Mouse (Mus musculus) embryonic fibroblast, embryonic 13.5 days (primary cell): Measurements from ENCODE around the gene B3gntl1. TPM values are rescaled to one million over a fixed set of nuclear protein-coding genes. Genes with fewer than 3 reads are reported as not detected.

Experiments
- H3K27ac ChIP-seq: 2 replicates; pipeline ENCODE4 v1.5.1; 2012; ENCODE audit warnings: low read length, control low read depth, inconsistent platforms; ENCODE audit not compliant: insufficient read depth
- H3K4me1 ChIP-seq: 2 replicates; pipeline ENCODE4 v1.6.1; 2011; ENCODE audit warnings: low read length; ENCODE audit not compliant: control insufficient read depth, insufficient read depth
- H3K4me3 ChIP-seq: 2 replicates; pipeline ENCODE4 v1.5.1; 2011; ENCODE audit warnings: mild to moderate bottlenecking, control low read depth, low read length; ENCODE audit not compliant: insufficient read depth
- CTCF ChIP-seq: IDR thresholded peaks from 2 replicates; pipeline ENCODE4 v1.5.1; 2011; ENCODE audit warnings: mild to moderate bottlenecking, control low read depth, low read length, moderate library complexity, borderline replicate concordance; ENCODE audit not compliant: insufficient read depth
- POLR2A ChIP-seq: IDR thresholded peaks from 2 replicates; pipeline ENCODE4 v1.6.1; 2011; ENCODE audit warnings: low read depth, mild to moderate bottlenecking, control low read depth, low read length, moderate library complexity
- polyA plus RNA-seq: library from polyadenylated mRNA; stranded (reverse); fragments of >200 nt; gene quantifications from 2 replicates; pipeline ENCODE4 v1.2.4, GENCODE M21; 2011; ENCODE audit warnings: low read depth; ENCODE audit not compliant: missing spikeins, insufficient read length

Gene B3gntl1
- polyA plus RNA-seq, 1 experiment, result 5.3 TPM

DNA sequence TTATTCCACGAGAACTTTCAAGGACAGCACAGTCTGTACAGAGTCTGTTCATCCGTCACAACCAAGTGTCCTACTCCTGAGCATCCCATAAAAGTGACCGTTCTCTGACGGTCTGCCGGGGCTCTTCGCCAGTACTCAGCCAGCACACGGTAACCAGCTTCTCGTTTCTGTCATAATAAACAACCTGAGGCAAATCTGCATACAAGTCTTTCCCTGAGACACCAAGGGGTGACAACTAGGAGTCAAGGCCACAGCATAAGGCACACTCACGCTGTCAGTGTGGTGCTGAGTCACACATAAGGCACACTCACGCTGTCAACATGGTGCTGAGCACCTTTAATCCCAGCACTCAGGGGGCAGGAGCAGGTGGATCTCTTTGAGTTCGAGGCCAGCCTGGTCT is 22.3 kb downstream of the B3gntl1 start:
- TF ChIP-seq CTCF, result no peak
- no peak for TF ChIP-seq POLR2A
- peaks cover 38% of the 10 kb centered on the region for H3K4me1 ChIP-seq
- no peak overlapping the region for H3K4me3 ChIP-seq
- H3K27ac ChIP-seq, result no peak overlapping the region

DNA sequence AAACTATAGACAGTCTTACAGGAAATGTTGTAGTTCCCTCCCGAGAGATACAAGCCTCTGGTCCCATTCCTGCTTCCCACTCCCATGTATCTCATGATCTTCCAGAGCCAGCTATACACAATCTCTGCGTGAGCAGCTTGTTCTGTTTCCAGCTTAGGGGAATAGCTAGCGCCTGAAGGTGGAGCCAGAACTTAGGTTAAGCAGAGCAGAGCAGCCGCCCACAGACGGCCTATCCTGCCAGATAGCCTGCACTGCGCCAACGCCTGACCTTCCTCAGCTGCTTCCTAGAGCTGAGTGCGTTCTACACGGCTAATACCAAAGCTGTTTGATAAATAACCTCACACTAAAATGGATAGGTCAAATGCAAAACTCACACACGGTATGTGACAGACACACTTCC is 23.1 kb downstream of the B3gntl1 start:
- Histone ChIP-seq H3K4me3 (no peak overlapping the region), H3K4me1 (peaks cover 33% of the 10 kb centered on the region), H3K27ac (no peak overlapping the region)
- TF ChIP-seq POLR2A, result no peak
- TF ChIP-seq CTCF, result no peak

DNA sequence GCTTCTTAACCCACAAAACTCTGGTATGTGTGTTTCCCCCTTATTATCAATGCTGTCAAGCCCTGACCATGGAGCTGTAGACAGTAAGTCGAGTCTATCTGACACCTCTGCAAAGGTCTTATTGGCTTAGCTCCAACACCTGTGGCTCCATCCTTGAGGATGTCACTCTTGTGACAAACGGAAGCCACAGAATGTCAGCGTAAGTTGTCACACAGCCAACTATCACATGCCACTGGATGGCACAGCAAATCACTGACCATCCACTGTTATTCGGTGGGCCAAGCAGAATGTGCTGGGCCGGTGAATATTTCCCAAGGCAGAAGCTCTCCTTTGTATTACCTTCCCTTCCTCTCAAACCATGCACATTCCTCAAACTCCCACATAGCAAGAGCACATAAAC is 24.8 kb downstream of the B3gntl1 start:
- H3K27ac ChIP-seq, result peak overlapping the region; percentile 78
- H3K4me3 ChIP-seq, result no peak overlapping the region
- peaks cover 27% of the 10 kb centered on the region for H3K4me1 ChIP-seq
- TF ChIP-seq CTCF (no peak), POLR2A (no peak)

DNA sequence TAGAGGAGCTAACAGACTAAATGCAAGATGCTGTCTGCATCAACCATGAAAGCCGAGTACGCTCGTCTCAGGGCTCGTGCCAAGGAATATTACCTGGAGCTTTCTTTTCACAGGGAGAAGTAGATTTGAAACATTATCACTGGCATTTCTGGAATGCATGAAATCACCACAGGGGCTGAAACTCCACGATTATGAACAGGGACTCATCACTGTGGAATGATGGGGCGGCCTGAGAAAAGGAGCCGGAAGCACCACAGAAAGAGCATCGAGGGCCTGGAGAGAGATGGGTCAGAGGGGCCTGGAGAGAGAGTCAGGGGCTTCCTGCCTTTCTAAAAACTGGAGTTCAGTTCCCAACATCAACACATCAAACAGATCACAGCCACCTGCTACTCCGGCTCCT is 25.6 kb downstream of the B3gntl1 start:
- H3K4me3 ChIP-seq, result no peak overlapping the region
- H3K4me1 ChIP-seq, result peaks cover 20% of the 10 kb centered on the region
- H3K27ac ChIP-seq, result peak overlapping the region; percentile 78
- no peak for TF ChIP-seq CTCF
- TF ChIP-seq POLR2A, result no peak

DNA sequence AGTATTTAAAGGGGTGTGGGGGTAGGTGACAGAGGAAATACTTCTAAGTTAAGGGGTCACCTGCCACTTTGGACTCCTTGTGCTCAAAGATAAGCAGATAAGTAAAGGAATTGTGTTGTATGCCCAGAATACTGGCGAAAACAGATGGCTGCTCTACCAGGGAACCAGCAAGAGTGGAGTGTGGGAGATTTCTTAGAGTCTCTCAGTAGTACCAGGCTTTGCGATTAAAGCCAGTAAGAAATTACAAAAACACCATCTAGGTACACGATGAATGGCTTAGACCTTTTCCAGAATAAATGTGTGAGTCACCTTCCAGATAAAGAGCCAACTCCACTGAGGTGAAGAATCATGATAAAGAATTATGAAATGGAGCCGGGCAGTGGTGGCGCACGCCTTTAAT is 27.6 kb downstream of the B3gntl1 start:
- H3K4me3 ChIP-seq, result no peak overlapping the region
- H3K4me1 ChIP-seq, result peaks cover 16% of the 10 kb centered on the region
- TF ChIP-seq CTCF (no peak), POLR2A (no peak)
- no peak overlapping the region for H3K27ac ChIP-seq

DNA sequence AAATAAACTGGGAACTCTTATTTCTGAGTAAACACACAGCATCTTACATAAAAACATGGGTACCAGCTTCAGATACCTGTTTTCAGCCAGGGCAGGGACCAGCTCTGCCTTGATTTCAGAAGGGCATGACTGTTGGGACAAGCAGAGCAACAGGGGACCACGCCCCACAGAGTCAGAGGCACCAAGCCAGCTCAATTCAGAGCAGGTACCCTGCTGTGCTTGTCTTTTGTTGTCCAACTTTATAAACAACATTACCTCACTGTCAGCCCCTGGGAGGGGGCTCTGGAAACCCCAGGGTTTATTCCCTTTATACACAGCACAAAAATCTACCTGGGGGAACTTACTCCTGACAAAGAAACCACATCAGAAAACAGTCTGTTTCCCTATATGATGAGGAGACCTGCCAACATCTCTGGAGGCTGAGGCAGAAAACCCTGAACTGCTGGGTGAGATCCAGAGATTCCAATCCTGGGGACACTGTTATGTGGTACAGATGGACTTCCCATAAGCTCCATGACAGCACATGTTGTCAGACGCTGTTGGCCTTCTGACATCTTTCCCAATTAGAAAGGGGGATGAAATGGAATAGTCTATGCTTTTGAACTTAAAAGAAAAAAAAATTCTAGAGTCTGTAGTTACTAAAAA is 31.3 kb downstream of the B3gntl1 start:
- H3K4me1 ChIP-seq, result peaks cover 4% of the 10 kb centered on the region; the same call in 1 of the 2 replicates
- no peak overlapping the region for H3K27ac ChIP-seq
- TF ChIP-seq CTCF (no peak), POLR2A (no peak)
- H3K4me3 ChIP-seq, result no peak overlapping the region

DNA sequence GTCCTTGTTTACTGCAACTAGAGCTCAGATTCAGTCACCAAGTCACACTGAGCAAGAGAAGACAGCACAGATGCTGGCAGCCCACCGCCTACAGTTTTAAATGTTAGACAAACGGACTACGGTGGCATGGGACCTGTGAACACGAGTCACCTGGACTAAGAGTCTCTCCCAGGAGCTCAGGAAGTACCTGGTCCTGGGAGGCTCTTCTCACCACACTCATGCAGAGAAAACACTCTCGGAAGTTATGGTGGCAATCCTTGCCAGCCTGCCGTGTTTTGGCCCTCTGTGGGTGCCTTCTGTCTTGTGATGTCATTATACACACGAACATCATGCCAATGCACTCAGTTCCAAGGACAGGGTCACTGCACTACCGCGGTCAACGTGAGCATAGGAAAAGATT is 36.3 kb downstream of the B3gntl1 start:
- Histone ChIP-seq H3K27ac (no peak overlapping the region), H3K4me3 (no peak overlapping the region), H3K4me1 (no peaks in the 10 kb centered on the region)
- no peak for TF ChIP-seq POLR2A
- no peak for TF ChIP-seq CTCF

DNA sequence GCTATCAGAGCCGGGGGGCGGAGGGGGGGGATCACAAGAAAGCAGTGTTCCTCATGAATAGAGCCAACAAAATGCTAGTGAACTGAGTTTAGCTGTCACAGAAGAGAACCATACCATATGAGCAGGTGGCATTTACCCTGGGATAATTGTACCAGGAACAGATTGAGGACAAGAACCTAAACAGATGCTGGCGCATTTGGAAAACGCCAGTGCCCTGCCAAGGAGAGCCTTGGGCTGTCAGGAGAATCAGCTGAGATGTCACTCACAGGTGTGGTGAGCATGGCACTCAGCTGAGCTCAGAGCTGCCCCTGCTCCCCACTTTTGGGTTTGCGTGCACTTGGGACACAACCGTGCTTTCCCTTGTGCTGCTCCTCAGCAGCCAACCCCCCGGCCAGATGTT is 41.5 kb downstream of the B3gntl1 start:
- no peak for TF ChIP-seq CTCF
- Histone ChIP-seq H3K4me3 (no peak overlapping the region), H3K4me1 (no peaks in the 10 kb centered on the region), H3K27ac (no peak overlapping the region)

DNA sequence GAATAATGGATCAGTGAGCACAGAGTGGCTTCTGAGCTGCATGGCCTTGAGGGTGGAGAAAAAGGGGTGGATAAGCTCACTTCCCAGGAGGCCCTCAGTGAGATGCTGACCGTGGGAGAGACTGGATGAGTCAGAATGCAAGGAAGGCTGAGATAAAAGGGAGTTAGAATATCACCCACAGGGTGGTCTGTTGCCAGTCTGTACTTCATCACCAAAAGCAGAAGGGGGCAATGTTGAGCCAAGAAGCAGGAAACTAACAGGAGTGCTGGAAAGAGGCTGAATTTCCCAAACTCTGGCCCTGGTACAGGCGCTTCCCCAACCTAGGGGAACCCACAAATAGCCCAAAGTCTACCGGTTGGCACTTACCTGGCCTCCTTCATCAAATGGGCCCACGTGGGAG is 42.5 kb downstream of the B3gntl1 start:
- Histone ChIP-seq H3K4me3 (no peak overlapping the region), H3K4me1 (no peaks in the 10 kb centered on the region), H3K27ac (no peak overlapping the region)
- no peak for TF ChIP-seq POLR2A
- no peak for TF ChIP-seq CTCF

DNA sequence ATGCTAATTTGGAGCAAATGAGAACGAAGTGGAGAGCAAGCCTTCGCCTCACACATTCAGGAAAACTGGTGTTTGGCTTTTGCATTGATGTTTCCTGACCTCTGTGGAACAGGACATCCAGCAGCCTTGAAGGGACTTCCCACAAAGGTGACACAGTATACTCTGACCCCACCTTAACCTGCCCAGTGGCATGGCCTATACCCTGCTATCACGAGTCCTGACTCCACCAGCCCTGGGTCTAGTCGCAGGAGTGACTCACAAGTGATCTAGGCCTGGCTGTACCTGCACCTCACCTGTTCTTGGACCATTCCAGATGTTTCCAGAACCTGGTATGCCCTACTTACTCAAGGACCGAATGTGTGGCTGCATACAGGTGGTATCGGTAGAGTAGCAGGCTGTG is 43.4 kb downstream of the B3gntl1 start:
- Histone ChIP-seq H3K4me1 (no peaks in the 10 kb centered on the region), H3K27ac (no peak overlapping the region), H3K4me3 (no peak overlapping the region)
- TF ChIP-seq POLR2A, result no peak
- TF ChIP-seq CTCF, result no peak

DNA sequence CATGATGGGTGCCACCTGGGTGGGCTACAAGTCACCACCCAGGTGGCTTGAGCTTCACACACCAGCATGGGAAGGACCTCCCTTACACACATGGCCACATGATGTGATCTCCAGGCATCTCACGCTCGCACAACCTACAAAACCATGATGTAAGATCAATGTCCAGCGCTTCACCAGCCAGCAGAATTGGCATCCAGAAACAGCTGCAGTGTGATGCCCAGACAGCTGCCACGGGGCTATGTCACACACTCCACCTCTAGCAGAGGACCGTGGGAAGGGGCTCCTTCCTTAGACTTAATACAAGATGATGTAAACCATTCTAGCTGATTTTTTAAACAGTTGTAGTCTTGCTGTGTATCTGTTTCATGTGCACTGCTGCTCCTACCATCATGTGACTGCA is 45.4 kb downstream of the B3gntl1 start:
- no peak for TF ChIP-seq CTCF
- TF ChIP-seq POLR2A, result no peak

More for the DNA sequence above, 45.4 kb downstream of the B3gntl1 start:
- H3K27ac ChIP-seq, result no peak overlapping the region
- no peak overlapping the region for H3K4me3 ChIP-seq
- H3K4me1 ChIP-seq, result no peaks in the 10 kb centered on the region
